Mouse (Mus musculus) E14TG2a.4 (cell line): ENCODE results near the gene Sap25.

Source experiments
- CTCF ChIP-seq: conservative IDR thresholded peaks from 2 replicates; pipeline ENCODE4 v1.5.1; 2014; ENCODE audit warnings: low read length
- NANOG ChIP-seq: IDR thresholded peaks from 2 replicates; pipeline ENCODE4 v1.6.1; 2014; ENCODE audit warnings: borderline replicate concordance, low read length, mixed read lengths
- POU5F1 ChIP-seq: IDR thresholded peaks from 2 replicates; pipeline ENCODE4 v1.6.1; 2014; ENCODE audit warnings: low read length, borderline replicate concordance

- TF ChIP-seq CTCF (no peak), NANOG (no peak), POU5F1 (no peak)
Measured at GRCm38 (mm10) chr5:137673015-137673414, 31.9 kb downstream of the Sap25 start.
